Mouse (Mus musculus): ENCODE results near the gene Slc25a11.

DNA sequence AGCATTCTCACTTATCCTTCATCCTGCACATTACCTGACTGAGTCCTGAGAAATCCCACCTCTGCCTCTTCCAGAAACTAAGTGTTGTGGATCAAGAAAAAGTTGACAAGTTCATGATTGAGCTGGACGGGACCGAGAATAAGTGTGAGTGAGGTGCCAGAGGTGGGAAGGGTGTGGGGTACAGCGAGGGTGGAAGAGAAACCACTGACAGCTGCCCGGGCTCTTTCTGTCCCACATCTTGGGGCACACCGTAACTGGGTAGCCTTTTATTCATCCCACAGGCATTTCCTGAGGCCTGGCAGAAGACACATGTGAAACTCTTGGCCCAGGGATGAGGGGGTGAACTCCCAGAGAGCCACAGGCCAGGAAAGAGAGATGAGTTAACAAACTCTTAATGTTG, 11.2 kb upstream of the Slc25a11 start:
- TF ChIP-seq EP300 (IDR thresholded peaks at IDR 0.05; ENCODE audit: low read depth) (no peak), CTCF (IDR thresholded peaks at IDR 0.05; ENCODE audit: low read depth) (no peak)

All from liver, postnatal 0 days (tissue).